Mouse (Mus musculus) B cell, adult (primary cell): ENCODE measurements around the gene Arfrp1. TPM values are rescaled to one million over a fixed set of nuclear protein-coding genes. Genes with fewer than 3 reads are reported as not detected.

Experiments used
- total RNA-seq: library from RNA; stranded (reverse); gene quantifications from 4 replicates; pipeline ENCODE4 v1.2.4, GENCODE M21; 2023; ENCODE audit not compliant: inconsistent age

Arfrp1 gene
- 88.0 to 95.4 TPM (median 92.8 TPM) in 4 replicates for total RNA-seq

GRCm38 (mm10) chr2:181364860-181365596 is at the start of gene Arfrp1, which contains the start of gene Zgpat:
Gene Arfrp1 (minus strand): TSS chr2:181365404.
Gene Zgpat (plus strand): TSS chr2:181364928.

GRCm38 (mm10) chr2:181379778-181380177 is 14.6 kb upstream of the Arfrp1 start, which contains the start of gene Lime1:
Gene Lime1 (plus strand): TSS chr2:181380078.

GRCm38 (mm10) chr2:181319248-181320102 is 45.7 kb downstream of the Arfrp1 start, which contains the start of gene Rtel1:
Gene Rtel1 (plus strand): TSS chr2:181319739.

GRCm38 (mm10) chr2:181314080-181314810 is 51.0 kb downstream of the Arfrp1 start, which contains the start of gene Stmn3:
Gene Stmn3 (minus strand): TSS chr2:181314500.

Other genes starting within 250 kb of the Arfrp1 start
- gene Kcnq2, start 230.1 kb downstream of the Arfrp1 start, total RNA-seq: not detected in 4 replicates
- gene Eef1a2, start 208.4 kb downstream of the Arfrp1 start, total RNA-seq: not detected in 4 replicates
- 186 to 195 TPM (median 191 TPM) in 4 replicates for gene Ppdpf, start 178.2 kb downstream of the Arfrp1 start, total RNA-seq
- gene Ptk6, start 162.6 kb downstream of the Arfrp1 start, total RNA-seq: 0.16 to 0.42 TPM (median 0.30 TPM) in 3 of 4 replicates, not detected in the other
- gene Srms, start 152.2 kb downstream of the Arfrp1 start, total RNA-seq: 1.6 to 3.2 TPM (median 2.6 TPM) in 4 replicates
- gene Fndc11, start 145.4 kb downstream of the Arfrp1 start, total RNA-seq: 0.45 to 1.2 TPM (median 0.86 TPM) in 3 of 4 replicates, not detected in the other
- 330 to 405 TPM (median 363 TPM) in 4 replicates for gene Helz2, start 123.4 kb downstream of the Arfrp1 start, total RNA-seq
- gene Gmeb2, start 77.4 kb downstream of the Arfrp1 start, total RNA-seq: 54.4 to 67.7 TPM (median 58.3 TPM) in 4 replicates
- not detected in 4 replicates for gene Stmn3, start 50.9 kb downstream of the Arfrp1 start, total RNA-seq
- 100 to 125 TPM (median 112 TPM) in 4 replicates for gene Rtel1, start 45.7 kb downstream of the Arfrp1 start, total RNA-seq
- gene Zgpat, start 476 bp downstream of the Arfrp1 start, total RNA-seq: 66.0 to 80.8 TPM (median 75.7 TPM) in 4 replicates
- 57.8 to 65.4 TPM (median 60.3 TPM) in 4 replicates for gene Lime1, start 14.7 kb upstream of the Arfrp1 start, total RNA-seq
- gene Zbtb46, start 94.0 kb upstream of the Arfrp1 start, total RNA-seq: 0.29 to 1.3 TPM (median 0.69 TPM) in 4 replicates
- gene Abhd16b, start 127.8 kb upstream of the Arfrp1 start, total RNA-seq: not detected in 4 replicates
- gene Tpd52l2, start 131.7 kb upstream of the Arfrp1 start, total RNA-seq: 79.5 to 84.3 TPM (median 80.4 TPM) in 4 replicates
- gene Dnajc5, start 155.1 kb upstream of the Arfrp1 start, total RNA-seq: 112 to 128 TPM (median 117 TPM) in 4 replicates
- gene Uckl1, start 219.5 kb upstream of the Arfrp1 start, total RNA-seq: 161 to 195 TPM (median 177 TPM) in 4 replicates
- gene Prpf6, start 226.5 kb upstream of the Arfrp1 start, total RNA-seq: 60.3 to 64.9 TPM (median 63.4 TPM) in 4 replicates
- 37.9 to 43.7 TPM (median 42.4 TPM) in 4 replicates for gene Zfp512b, start 227.4 kb upstream of the Arfrp1 start, total RNA-seq
- 11.6 to 16.0 TPM (median 13.1 TPM) in 4 replicates for gene Samd10, start 233.8 kb upstream of the Arfrp1 start, total RNA-seq